Mouse (Mus musculus) heart, embryonic 14.5 days (tissue): Measurements from ENCODE around the gene Olfr1189. TPM values are rescaled to one million over a fixed set of nuclear protein-coding genes. Genes with fewer than 3 reads are reported as not detected.
"Not testable (repeated sequence)": the region's sequence is repeated elsewhere in the genome, so short reads cannot be mapped to it uniquely, and the experiment has no call there.

Source experiments
- ATAC-seq: fragments of 200-750 bp; cut with Nextera tagmentation; 2 replicates; pipeline ENCODE4 v1.8.0; 2017; ENCODE audit warnings: low read depth, moderate TSS enrichment; ENCODE audit not compliant: insufficient number of reproducible peaks, insufficient read depth, low FRiP score
- H3K27ac ChIP-seq, 2 experiments: fragments of 200-500 bp in 1 of 2; fragments of 300-500 bp in 1 of 2; sonication (generic) in 1 of 2; replicated peaks in 1 of 2; 2 replicates each; pipeline ENCODE4 v1.5.1; 2012 to 2014; ENCODE audit warnings: low read depth in 2 of 2, low read length in 2 of 2, control low read depth in 1 of 2, mild to moderate bottlenecking in 1 of 2, mixed read lengths in 1 of 2; ENCODE audit not compliant: control insufficient read depth in 1 of 2, insufficient read depth in 1 of 2
- H3K27me3 ChIP-seq: fragments of 300-500 bp; sonication (generic); 2 replicates; pipeline ENCODE4 v1.6.1; 2014; ENCODE audit warnings: mild to moderate bottlenecking, low read length, control low read depth; ENCODE audit not compliant: control insufficient read depth, insufficient read depth
- H3K36me3 ChIP-seq: fragments of 300-500 bp; sonication (generic); 2 replicates; pipeline ENCODE4 v1.6.1; 2014; ENCODE audit warnings: mild to moderate bottlenecking, control low read depth, low read length, mixed read lengths; ENCODE audit not compliant: control insufficient read depth, insufficient read depth
- H3K4me1 ChIP-seq, 2 experiments: fragments of 200-500 bp in 1 of 2; fragments of 300-500 bp in 1 of 2; sonication (generic) in 1 of 2; 2 replicates each; pipeline ENCODE4 v1.6.1; 2012 to 2014; ENCODE audit warnings: low read length in 2 of 2, control low read depth in 1 of 2, mixed read lengths in 1 of 2; ENCODE audit not compliant: control insufficient read depth in 2 of 2, insufficient read depth in 2 of 2
- H3K4me2 ChIP-seq: fragments of 300-500 bp; sonication (generic); 2 replicates; pipeline ENCODE4 v1.6.1; 2014; ENCODE audit warnings: mild to moderate bottlenecking, low read length
- H3K4me3 ChIP-seq, 2 experiments: fragments of 200-500 bp in 1 of 2; fragments of 300-500 bp in 1 of 2; sonication (generic) in 1 of 2; 2 replicates each; pipeline ENCODE4 v1.5.1; 2012 to 2014; ENCODE audit warnings: low read length in 2 of 2, mild to moderate bottlenecking in 2 of 2, control low read depth in 1 of 2, low read depth in 1 of 2, moderate library complexity in 1 of 2; ENCODE audit not compliant: control insufficient read depth in 1 of 2, insufficient read depth in 1 of 2
- H3K9ac ChIP-seq: fragments of 300-500 bp; sonication (generic); 2 replicates; pipeline ENCODE4 v1.6.1; 2014; ENCODE audit warnings: mild to moderate bottlenecking, low read length
- H3K9me3 ChIP-seq: fragments of 300-500 bp; sonication (generic); 2 replicates; pipeline ENCODE4 v1.6.1; 2016; ENCODE audit warnings: low read length, control low read depth; ENCODE audit not compliant: control insufficient read depth
- WGBS: fragments of 180-500 bp; shearing (Covaris S2); extraction: QIAGEN DNeasy Blood & Tissue Kit; methylation state at CpG from one replicate; pipeline ENCODE4 v1.1.7; 2014; 5-methylcytosine and 5-hydroxymethylcytosine counted together
- polyA plus RNA-seq: library from polyadenylated mRNA; unstranded; fragments of >200 nt; fragmentation: Nextera tagmentation; extraction: Ambion mirVana; gene quantifications from 2 replicates; pipeline ENCODE4 v1.2.1, GENCODE M21; 2014

The Olfr1189 gene
- not detected in 2 replicates for polyA plus RNA-seq

- no peak within 1 kb of the TSS for H3K4me3 ChIP-seq
- no peaks in the 10 kb centered on the region for H3K4me1 ChIP-seq
- no peak within 1 kb of the TSS for H3K27ac ChIP-seq
- no peak within 1 kb of the TSS for H3K4me2 ChIP-seq
- no peak for ATAC-seq
- no peaks in the 10 kb centered on the region for H3K36me3 ChIP-seq
- H3K27me3 ChIP-seq, result no peaks in the 10 kb centered on the region
- no peak within 1 kb of the TSS for H3K9ac ChIP-seq
- H3K9me3 ChIP-seq, result no peaks in the 10 kb centered on the region
Measured at GRCm38 (mm10) chr2:88586154-88586553, at the start of gene Olfr1189. Gene Olfr1189 (plus strand): TSS chr2:88586454.

- Histone ChIP-seq H3K4me1 (no peaks in the 10 kb centered on the region), H3K4me2 (no peak within 1 kb of the TSS), H3K9me3 (no peaks in the 10 kb centered on the region), H3K27me3 (no peaks in the 10 kb centered on the region), H3K9ac (no peak within 1 kb of the TSS), H3K4me3 (no peak within 1 kb of the TSS), H3K36me3 (no peaks in the 10 kb centered on the region), H3K27ac (no peak within 1 kb of the TSS)
- WGBS, result 64% methylated on average over 2 of the region's 2 CpGs
- ATAC-seq, result no peak
Measured at GRCm38 (mm10) chr2:88556635-88557034, 29.6 kb upstream of the Olfr1189 start, which contains the start of gene Olfr1188. Gene Olfr1188 (plus strand): TSS chr2:88556935.

DNA sequence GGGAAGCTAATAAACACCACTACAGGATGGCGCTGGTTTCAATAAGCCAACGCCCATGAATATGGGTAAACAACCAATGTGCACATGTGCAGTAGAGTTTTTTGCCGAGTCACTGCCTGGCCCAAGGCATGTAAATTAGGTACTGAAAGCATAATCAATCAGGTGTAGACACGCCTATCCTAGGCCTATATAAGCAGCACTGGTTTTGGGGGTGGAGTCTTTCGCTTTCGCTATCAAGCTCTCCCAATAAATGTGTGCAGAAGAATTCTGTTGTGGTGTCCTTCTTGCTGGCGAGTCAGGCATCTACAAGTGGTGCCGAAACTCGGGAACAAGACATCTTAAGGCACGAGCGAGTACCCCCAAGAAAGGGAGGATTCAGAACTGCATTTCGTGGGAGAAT, 13.6 kb upstream of the Olfr1189 start:
- not testable (repeated sequence) for H3K4me1 ChIP-seq, H3K9ac ChIP-seq, H3K27ac ChIP-seq, H3K4me3 ChIP-seq, ATAC-seq, H3K27me3 ChIP-seq, H3K9me3 ChIP-seq, H3K4me2 ChIP-seq, H3K36me3 ChIP-seq
- 76% methylated on average over 12 of the region's 12 CpGs for WGBS

- H3K9me3 ChIP-seq, H3K27ac ChIP-seq, ATAC-seq, H3K9ac ChIP-seq, H3K27me3 ChIP-seq, H3K4me2 ChIP-seq, H3K4me3 ChIP-seq, H3K4me1 ChIP-seq, H3K36me3 ChIP-seq: not testable (repeated sequence)
- 85% methylated on average over 1 of the region's 1 CpGs for WGBS
Measured at GRCm38 (mm10) chr2:88640242-88640641, 54.0 kb downstream of the Olfr1189 start, which contains the start of gene Olfr1191-ps1. Gene Olfr1191-ps1 (plus strand): TSS chr2:88640542.

Other genes starting within 250 kb of the Olfr1189 start
- not detected in 2 replicates for gene Olfr1176, start 249.7 kb upstream of the Olfr1189 start, polyA plus RNA-seq
- gene Olfr1177-ps, start 240.0 kb upstream of the Olfr1189 start, polyA plus RNA-seq, result not detected in 2 replicates
- gene Olfr1178, start 199.4 kb upstream of the Olfr1189 start, polyA plus RNA-seq, result not detected in 2 replicates
- gene Olfr1179, start 180.0 kb upstream of the Olfr1189 start, polyA plus RNA-seq, result not detected in 2 replicates
- not detected in 2 replicates for gene Olfr1180, start 167.3 kb upstream of the Olfr1189 start, polyA plus RNA-seq
- gene Olfr1181, start 160.3 kb upstream of the Olfr1189 start, polyA plus RNA-seq, result not detected in 2 replicates
- not detected in 2 replicates for gene Gm13757, start 137.3 kb upstream of the Olfr1189 start, polyA plus RNA-seq
- gene Olfr1183, start 131.6 kb upstream of the Olfr1189 start, polyA plus RNA-seq, result not detected in 2 replicates
- gene Olfr1184, start 102.9 kb upstream of the Olfr1189 start, polyA plus RNA-seq, result not detected in 2 replicates
- not detected in 2 replicates for gene Olfr1185-ps1, start 93.1 kb upstream of the Olfr1189 start, polyA plus RNA-seq
- not detected in 2 replicates for gene Olfr1186, start 67.9 kb upstream of the Olfr1189 start, polyA plus RNA-seq
- gene Olfr1188, start 29.5 kb upstream of the Olfr1189 start, polyA plus RNA-seq, result not detected in 2 replicates
- not detected in 2 replicates for gene Olfr1191-ps1, start 54.1 kb downstream of the Olfr1189 start, polyA plus RNA-seq
- not detected in 2 replicates for gene Olfr1192-ps1, start 62.1 kb downstream of the Olfr1189 start, polyA plus RNA-seq
- not detected in 2 replicates for gene Olfr1193, start 89.2 kb downstream of the Olfr1189 start, polyA plus RNA-seq
- not detected in 2 replicates for gene Olfr1195, start 102.7 kb downstream of the Olfr1189 start, polyA plus RNA-seq
- gene Olfr1196, start 118.1 kb downstream of the Olfr1189 start, polyA plus RNA-seq, result not detected in 2 replicates
- not detected in 2 replicates for gene Olfr1197, start 145.9 kb downstream of the Olfr1189 start, polyA plus RNA-seq
- gene Olfr1198, start 164.9 kb downstream of the Olfr1189 start, polyA plus RNA-seq, result not detected in 2 replicates
- not detected in 2 replicates for gene Olfr1199, start 174.0 kb downstream of the Olfr1189 start, polyA plus RNA-seq
- gene Olfr1200, start 184.0 kb downstream of the Olfr1189 start, polyA plus RNA-seq, result not detected in 2 replicates
- gene Olfr1201, start 206.6 kb downstream of the Olfr1189 start, polyA plus RNA-seq, result not detected in 2 replicates
- gene Olfr1202, start 228.0 kb downstream of the Olfr1189 start, polyA plus RNA-seq, result not detected in 2 replicates
- gene Olfr1205, start 243.3 kb downstream of the Olfr1189 start, polyA plus RNA-seq, result not detected in 2 replicates